Mouse (Mus musculus): ENCODE results near the gene Rnf150. TPM values are rescaled to one million over a fixed set of nuclear protein-coding genes. Genes with fewer than 3 reads are reported as not detected.

The Rnf150 gene
- polyA plus RNA-seq, 1 experiment: 1.7 TPM

DNA sequence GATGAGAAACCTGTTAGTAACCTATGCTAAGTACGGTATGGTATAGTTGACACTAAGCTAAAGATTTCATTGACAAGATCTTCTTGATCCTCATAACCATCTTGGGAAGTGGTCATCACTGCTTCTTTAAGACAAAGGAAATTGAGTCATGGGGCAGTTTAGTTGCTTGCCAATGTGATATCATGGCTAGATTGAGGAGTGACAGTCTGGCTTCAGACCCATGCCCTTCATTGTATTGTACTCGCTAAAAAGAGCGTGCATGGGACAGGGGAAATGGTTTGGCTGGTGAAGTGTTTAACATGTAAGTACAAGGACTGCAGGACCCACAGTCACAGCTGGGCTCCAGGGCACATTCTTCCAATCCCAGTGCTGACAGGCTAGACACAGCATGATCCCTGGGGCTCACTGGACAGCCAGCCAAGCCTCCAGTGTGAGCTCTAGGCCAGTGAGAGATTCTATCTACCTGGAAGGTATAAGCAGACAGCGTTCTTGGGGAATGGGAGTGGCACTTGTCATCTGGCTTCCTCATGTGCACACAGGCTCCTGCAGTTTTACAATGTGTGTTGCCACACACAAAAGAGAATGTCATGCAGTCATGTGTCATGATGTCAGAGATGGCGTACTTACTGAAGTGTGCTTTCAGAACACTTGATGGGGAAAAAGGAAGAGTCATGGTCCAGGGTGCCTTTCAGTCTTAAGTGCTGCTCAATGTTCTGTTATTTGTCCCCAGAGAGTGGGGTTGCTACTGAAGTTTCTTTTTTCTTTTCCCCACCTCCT is 54.6 kb downstream of the Rnf150 start:
- no peak overlapping the region for H3K4me3 ChIP-seq (ENCODE audit: extremely low read depth, insufficient read depth, insufficient read length)
- no peak for DNase-seq (ENCODE audit: low read depth in 1 of 2, low spot score in 2 of 2)

DNA sequence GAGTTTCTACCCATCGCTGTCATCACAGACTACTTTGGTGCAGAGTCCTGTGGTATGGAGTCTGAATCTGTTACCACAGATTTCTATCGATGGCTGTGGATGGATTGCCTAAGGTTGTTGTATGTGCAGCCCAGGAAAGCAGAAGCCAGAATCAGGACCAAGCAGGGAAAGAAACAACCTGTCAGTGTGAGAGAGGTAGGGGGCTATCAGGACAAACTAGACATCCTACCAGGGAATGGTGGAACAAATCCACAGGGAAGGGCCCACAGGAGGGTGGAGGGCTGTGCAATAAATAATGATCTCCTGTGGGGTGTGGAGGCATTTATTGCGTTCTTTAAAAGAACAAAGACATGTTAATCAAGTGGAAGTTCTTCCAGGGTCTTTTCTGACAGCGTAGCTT is 56.5 kb downstream of the Rnf150 start:
- 89% methylated on average over 4 of the region's 4 CpGs for WGBS
- no peak for DNase-seq (ENCODE audit: low read depth in 1 of 2, low spot score in 2 of 2)
- Histone ChIP-seq H3K27ac (ENCODE audit: insufficient read depth, low read length) (no peak overlapping the region), H3K4me3 (ENCODE audit: extremely low read depth, insufficient read depth, insufficient read length) (no peak overlapping the region), H3K27me3 (ENCODE audit: control insufficient read depth, insufficient read depth, low read length) (no peaks in the 10 kb centered on the region), H3K4me1 (ENCODE audit: control insufficient read depth, insufficient read depth, insufficient read length) (no peaks in the 10 kb centered on the region), H3K36me3 (ENCODE audit: control insufficient read depth, insufficient read depth, low read length) (no peaks in the 10 kb centered on the region)
- TF ChIP-seq POLR2A (IDR thresholded peaks at IDR 0.05; ENCODE audit: low read depth, low read length) (no peak), CTCF (IDR thresholded peaks at IDR 0.05; ENCODE audit: extremely low read depth, insufficient read depth, insufficient read length, insufficient replicate concordance) (no peak)

More for the DNA sequence above, 54.6 kb downstream of the Rnf150 start:
- TF ChIP-seq POLR2A (IDR thresholded peaks at IDR 0.05; ENCODE audit: low read depth, low read length): no peak
- TF ChIP-seq CTCF (IDR thresholded peaks at IDR 0.05; ENCODE audit: extremely low read depth, insufficient read depth, insufficient read length, insufficient replicate concordance): no peak
- no peaks in the 10 kb centered on the region for H3K36me3 ChIP-seq (ENCODE audit: control insufficient read depth, insufficient read depth, low read length)
- WGBS: 77% methylated on average over 5 of the region's 5 CpGs
- H3K27me3 ChIP-seq (ENCODE audit: control insufficient read depth, insufficient read depth, low read length): no peaks in the 10 kb centered on the region
- no peak overlapping the region for H3K27ac ChIP-seq (ENCODE audit: insufficient read depth, low read length)
- H3K4me1 ChIP-seq (ENCODE audit: control insufficient read depth, insufficient read depth, insufficient read length): no peaks in the 10 kb centered on the region

- Histone ChIP-seq H3K4me1 (ENCODE audit: control insufficient read depth, insufficient read depth, insufficient read length) (no peaks in the 10 kb centered on the region), H3K27me3 (ENCODE audit: control insufficient read depth, insufficient read depth, low read length) (no peaks in the 10 kb centered on the region), H3K27ac (ENCODE audit: insufficient read depth, low read length) (no peak overlapping the region), H3K4me3 (ENCODE audit: extremely low read depth, insufficient read depth, insufficient read length) (no peak overlapping the region), H3K36me3 (ENCODE audit: control insufficient read depth, insufficient read depth, low read length) (no peaks in the 10 kb centered on the region)
- 87% methylated on average over 4 of the region's 4 CpGs for WGBS
- DNase-seq (ENCODE audit: low read depth in 1 of 2, low spot score in 2 of 2): no peak
- TF ChIP-seq POLR2A (IDR thresholded peaks at IDR 0.05; ENCODE audit: low read depth, low read length): no peak
- TF ChIP-seq CTCF (IDR thresholded peaks at IDR 0.05; ENCODE audit: extremely low read depth, insufficient read depth, insufficient read length, insufficient replicate concordance): no peak
These were observed 57.0 kb downstream of the Rnf150 start for GRCm38 (mm10) chr8:82920124-82920523.

GRCm38 (mm10) chr8:82925286-82925685 is 62.1 kb downstream of the Rnf150 start:
- WGBS: 96% methylated on average over 3 of the region's 3 CpGs
- TF ChIP-seq POLR2A (IDR thresholded peaks at IDR 0.05; ENCODE audit: low read depth, low read length) (no peak), CTCF (IDR thresholded peaks at IDR 0.05; ENCODE audit: extremely low read depth, insufficient read depth, insufficient read length, insufficient replicate concordance) (no peak)
- no peak overlapping the region for H3K4me3 ChIP-seq (ENCODE audit: extremely low read depth, insufficient read depth, insufficient read length)

GRCm38 (mm10) chr8:82926518-82926917 is 63.4 kb downstream of the Rnf150 start:
- H3K4me1 ChIP-seq (ENCODE audit: control insufficient read depth, insufficient read depth, insufficient read length): no peaks in the 10 kb centered on the region
- H3K4me3 ChIP-seq (ENCODE audit: extremely low read depth, insufficient read depth, insufficient read length): no peak overlapping the region
- no peak overlapping the region for H3K27ac ChIP-seq (ENCODE audit: insufficient read depth, low read length)
- H3K27me3 ChIP-seq (ENCODE audit: control insufficient read depth, insufficient read depth, low read length): no peaks in the 10 kb centered on the region
- DNase-seq (ENCODE audit: low read depth in 1 of 2, low spot score in 2 of 2): no peak
- H3K36me3 ChIP-seq (ENCODE audit: control insufficient read depth, insufficient read depth, low read length): no peaks in the 10 kb centered on the region
- TF ChIP-seq POLR2A (IDR thresholded peaks at IDR 0.05; ENCODE audit: low read depth, low read length) (no peak), CTCF (IDR thresholded peaks at IDR 0.05; ENCODE audit: extremely low read depth, insufficient read depth, insufficient read length, insufficient replicate concordance) (no peak)
- 86% methylated on average over 5 of the region's 5 CpGs for WGBS

More at GRCm38 (mm10) chr8:82925286-82925685, 62.1 kb downstream of the Rnf150 start:
- no peaks in the 10 kb centered on the region for H3K36me3 ChIP-seq (ENCODE audit: control insufficient read depth, insufficient read depth, low read length)
- DNase-seq (ENCODE audit: low read depth in 1 of 2, low spot score in 2 of 2): no peak
- H3K4me1 ChIP-seq (ENCODE audit: control insufficient read depth, insufficient read depth, insufficient read length): no peaks in the 10 kb centered on the region
- H3K27me3 ChIP-seq (ENCODE audit: control insufficient read depth, insufficient read depth, low read length): no peaks in the 10 kb centered on the region
- H3K27ac ChIP-seq (ENCODE audit: insufficient read depth, low read length): no peak overlapping the region

GRCm38 (mm10) chr8:82931554-82931953 is 68.4 kb downstream of the Rnf150 start:
- Histone ChIP-seq H3K36me3 (ENCODE audit: control insufficient read depth, insufficient read depth, low read length) (no peaks in the 10 kb centered on the region), H3K4me1 (ENCODE audit: control insufficient read depth, insufficient read depth, insufficient read length) (no peaks in the 10 kb centered on the region), H3K27ac (ENCODE audit: insufficient read depth, low read length) (no peak overlapping the region), H3K4me3 (ENCODE audit: extremely low read depth, insufficient read depth, insufficient read length) (no peak overlapping the region), H3K27me3 (ENCODE audit: control insufficient read depth, insufficient read depth, low read length) (no peaks in the 10 kb centered on the region)
- WGBS: 92% methylated on average over 7 of the region's 7 CpGs
- TF ChIP-seq CTCF (IDR thresholded peaks at IDR 0.05; ENCODE audit: extremely low read depth, insufficient read depth, insufficient read length, insufficient replicate concordance) (no peak), POLR2A (IDR thresholded peaks at IDR 0.05; ENCODE audit: low read depth, low read length) (no peak)
- DNase-seq (ENCODE audit: low read depth in 1 of 2, low spot score in 2 of 2): no peak

- TF ChIP-seq CTCF (IDR thresholded peaks at IDR 0.05; ENCODE audit: extremely low read depth, insufficient read depth, insufficient read length, insufficient replicate concordance): no peak
- no peak for TF ChIP-seq POLR2A (IDR thresholded peaks at IDR 0.05; ENCODE audit: low read depth, low read length)
These were observed 73.0 kb downstream of the Rnf150 start for GRCm38 (mm10) chr8:82936162-82936561.

More at GRCm38 (mm10) chr8:82936162-82936561, 73.0 kb downstream of the Rnf150 start:
- no peak for DNase-seq (ENCODE audit: low read depth in 1 of 2, low spot score in 2 of 2)
- H3K27me3 ChIP-seq (ENCODE audit: control insufficient read depth, insufficient read depth, low read length): no peaks in the 10 kb centered on the region
- H3K4me1 ChIP-seq (ENCODE audit: control insufficient read depth, insufficient read depth, insufficient read length): no peaks in the 10 kb centered on the region
- H3K4me3 ChIP-seq (ENCODE audit: extremely low read depth, insufficient read depth, insufficient read length): no peak overlapping the region
- H3K36me3 ChIP-seq (ENCODE audit: control insufficient read depth, insufficient read depth, low read length): no peaks in the 10 kb centered on the region
- WGBS: 91% methylated on average over 7 of the region's 7 CpGs
- no peak overlapping the region for H3K27ac ChIP-seq (ENCODE audit: insufficient read depth, low read length)

Data from spleen, adult 2 months (tissue).